Mouse (Mus musculus) intestine, postnatal 0 days (tissue): Measurements from ENCODE around the gene Magi2. TPM values are rescaled to one million over a fixed set of nuclear protein-coding genes. Genes with fewer than 3 reads are reported as not detected.

Experiments
- ATAC-seq: fragments of 200-750 bp; cut with Nextera tagmentation; 2 replicates; pipeline ENCODE4 v1.8.0; 2017; ENCODE audit warnings: mild to moderate bottlenecking, moderate TSS enrichment, moderate library complexity
- H3K27ac ChIP-seq: fragments of 300-500 bp; sonication (generic); 2 replicates; pipeline ENCODE4 v1.5.1; 2014; ENCODE audit warnings: mild to moderate bottlenecking, low read depth, low read length, moderate library complexity
- H3K27me3 ChIP-seq: fragments of 300-500 bp; sonication (generic); replicated peaks from 2 replicates; pipeline ENCODE4 v1.6.1; 2014; ENCODE audit warnings: low read length, mixed read lengths; ENCODE audit not compliant: control insufficient read depth, insufficient read depth
- H3K36me3 ChIP-seq: fragments of 300-500 bp; sonication (generic); 2 replicates; pipeline ENCODE4 v1.6.1; 2014; ENCODE audit warnings: mild to moderate bottlenecking, moderate library complexity; ENCODE audit not compliant: control insufficient read depth, insufficient read depth
- H3K4me1 ChIP-seq: fragments of 300-500 bp; sonication (generic); replicated peaks from 2 replicates; pipeline ENCODE4 v1.6.1; 2014; ENCODE audit warnings: antibody characterized with exemption, low read length, mixed read lengths; ENCODE audit not compliant: control insufficient read depth, insufficient read depth
- H3K4me2 ChIP-seq: fragments of 300-500 bp; sonication (generic); replicated peaks from 2 replicates; pipeline ENCODE4 v1.6.1; 2014; ENCODE audit warnings: low read depth, mild to moderate bottlenecking, moderate library complexity
- H3K4me3 ChIP-seq: fragments of 300-500 bp; sonication (generic); 2 replicates; pipeline ENCODE4 v1.5.1; 2014; ENCODE audit warnings: low read depth, low read length
- H3K9ac ChIP-seq: fragments of 300-500 bp; sonication (generic); 2 replicates; pipeline ENCODE4 v1.6.1; 2014; ENCODE audit warnings: mild to moderate bottlenecking, low read depth, low read length
- H3K9me3 ChIP-seq: fragments of 300-500 bp; sonication (generic); 2 replicates; pipeline ENCODE4 v1.6.1; 2016; ENCODE audit warnings: mixed run types; ENCODE audit not compliant: control insufficient read depth
- CTCF ChIP-seq: sonication (generic); IDR thresholded peaks from 2 replicates; pipeline ENCODE4 v1.5.1; 2016; ENCODE audit warnings: low read depth, mild to moderate bottlenecking, control low read depth, antibody characterized with exemption, moderate library complexity
- WGBS: fragments of 180-500 bp; shearing (Covaris S2); extraction: QIAGEN DNeasy Blood & Tissue Kit; methylation state at CpG from one replicate; pipeline ENCODE4 v1.1.7; 2014; 5-methylcytosine and 5-hydroxymethylcytosine counted together
- polyA plus RNA-seq: library from polyadenylated mRNA; unstranded; fragments of >200 nt; fragmentation: Nextera tagmentation; extraction: Ambion mirVana; gene quantifications from 2 replicates; pipeline ENCODE4 v1.2.1, GENCODE M21; 2015

The Magi2 gene
- polyA plus RNA-seq, 1 experiment from 2014 or later, result 1.0 TPM

DNA sequence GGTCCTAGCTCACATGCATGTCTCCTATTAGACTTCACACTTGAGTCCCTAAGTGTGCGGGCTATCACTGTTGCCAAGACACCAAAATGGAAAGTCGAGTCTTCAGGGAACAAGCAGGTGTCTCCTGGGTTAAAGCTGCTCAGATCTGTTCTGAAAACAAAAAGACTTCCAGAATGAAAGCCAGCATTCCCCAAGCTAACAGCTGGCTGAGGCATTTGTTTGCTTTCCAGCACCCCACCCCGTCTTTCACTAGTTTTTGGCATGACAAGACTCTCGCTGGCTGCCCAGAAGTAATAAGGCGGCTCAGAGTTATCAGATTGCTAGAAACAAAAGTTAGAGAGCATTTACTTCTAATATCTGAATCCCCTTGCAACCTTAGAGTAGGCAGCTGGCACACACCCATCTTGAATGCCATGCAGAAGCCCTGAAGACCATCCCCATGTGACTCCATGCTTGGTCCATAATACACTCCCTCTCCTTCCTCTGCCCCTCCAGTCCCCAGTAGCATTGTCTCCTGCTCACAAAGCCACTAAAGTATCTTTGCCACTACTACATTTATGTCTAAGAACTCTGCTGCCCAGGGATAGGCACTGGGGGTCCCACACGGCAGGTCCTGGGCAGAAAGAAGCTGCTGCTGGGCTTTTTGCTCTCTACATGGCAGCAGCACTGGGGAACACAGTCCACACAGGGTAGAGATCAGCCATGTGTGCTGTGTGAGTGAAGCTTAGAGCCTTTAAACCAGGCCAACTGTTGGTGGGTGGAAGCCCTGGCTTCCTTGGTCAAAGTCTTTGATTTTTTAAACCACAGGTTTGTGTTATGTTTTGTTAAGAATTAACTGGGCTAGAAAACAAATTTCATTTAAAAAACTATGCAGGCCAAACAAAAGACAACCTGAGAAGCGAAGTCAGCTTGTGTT lies 1394.0 kb downstream of the Magi2 start:
- H3K9me3 ChIP-seq, result no peaks in the 10 kb centered on the region
- H3K4me3 ChIP-seq, result no peak overlapping the region
- H3K36me3 ChIP-seq, result no peaks in the 10 kb centered on the region
- no peak for TF ChIP-seq CTCF
- H3K27ac ChIP-seq, result no peak overlapping the region
- 52% methylated on average over 7 of the region's 7 CpGs for WGBS
- ATAC-seq, result no peak
- no peaks in the 10 kb centered on the region for H3K4me1 ChIP-seq
- H3K9ac ChIP-seq, result no peak overlapping the region
- no peaks in the 10 kb centered on the region for H3K27me3 ChIP-seq
- H3K4me2 ChIP-seq, result no peak overlapping the region

DNA sequence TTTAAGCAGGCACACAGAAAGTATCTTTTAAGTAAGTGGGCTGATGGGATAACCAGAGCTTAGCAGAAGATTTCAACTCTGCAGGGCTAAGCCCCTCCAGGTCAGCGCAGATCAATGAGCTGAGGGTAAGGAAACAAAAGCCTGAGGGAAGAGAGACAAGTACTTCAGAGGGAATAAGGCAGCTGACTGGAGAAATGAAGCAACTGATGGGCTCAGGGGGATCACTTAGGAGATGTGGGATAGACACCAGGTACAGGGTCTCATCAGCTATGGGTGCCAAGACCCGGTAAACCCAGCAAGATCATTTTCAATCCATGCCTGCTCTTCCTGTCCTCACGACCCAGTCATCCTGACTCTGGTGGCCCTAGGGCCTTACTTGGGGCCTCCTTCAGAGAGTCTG lies 1395.6 kb downstream of the Magi2 start:
- 70% methylated on average over 3 of the region's 3 CpGs for WGBS

DNA sequence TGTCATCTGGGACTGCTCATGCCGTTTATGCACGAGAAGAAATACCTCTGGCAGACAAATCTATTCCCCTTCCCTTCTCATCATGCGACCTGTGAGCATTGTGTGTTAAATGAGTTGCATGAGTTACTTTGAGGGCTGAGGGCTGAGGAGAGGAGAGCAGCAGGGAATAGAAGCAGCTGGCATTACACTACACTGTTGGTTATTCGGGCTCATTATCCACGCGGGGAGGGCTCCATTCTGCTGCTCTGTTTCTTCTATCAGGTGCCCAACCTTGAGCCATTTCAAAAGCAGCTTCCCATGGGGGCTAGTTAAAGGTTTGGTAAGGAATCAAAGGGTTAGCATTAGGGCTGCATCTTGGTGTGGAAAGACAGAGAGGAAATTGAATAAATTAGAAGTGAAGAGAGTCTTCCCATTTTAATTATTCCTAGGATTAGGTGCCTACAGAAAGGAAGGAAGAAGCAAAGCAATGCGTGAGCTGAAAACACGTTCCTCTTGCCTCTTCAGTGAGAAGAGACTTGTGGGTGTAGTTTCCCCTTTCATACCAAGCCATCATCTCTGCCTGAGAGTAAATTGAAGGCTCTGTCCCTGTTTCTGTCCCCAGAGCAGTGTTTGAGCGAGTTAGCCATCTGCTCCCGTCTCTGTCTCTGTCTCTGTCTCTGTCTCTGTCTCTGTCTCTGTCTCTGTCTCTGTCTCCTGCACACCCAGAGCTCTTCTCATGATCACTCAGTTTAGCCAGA lies 1396.2 kb downstream of the Magi2 start:
- H3K36me3 ChIP-seq, result no peaks in the 10 kb centered on the region
- no peak overlapping the region for H3K4me3 ChIP-seq
- H3K9me3 ChIP-seq, result no peaks in the 10 kb centered on the region
- 66% methylated on average over 10 of the region's 10 CpGs for WGBS
- ATAC-seq, result no peak
- H3K9ac ChIP-seq, result no peak overlapping the region
- no peak for TF ChIP-seq CTCF
- H3K4me2 ChIP-seq, result no peak overlapping the region
- no peaks in the 10 kb centered on the region for H3K27me3 ChIP-seq
- no peak overlapping the region for H3K27ac ChIP-seq
- no peaks in the 10 kb centered on the region for H3K4me1 ChIP-seq

More for the DNA sequence above, 1395.6 kb downstream of the Magi2 start:
- Histone ChIP-seq H3K9me3 (no peaks in the 10 kb centered on the region), H3K4me3 (no peak overlapping the region), H3K4me1 (no peaks in the 10 kb centered on the region), H3K9ac (no peak overlapping the region), H3K27me3 (no peaks in the 10 kb centered on the region), H3K36me3 (no peaks in the 10 kb centered on the region), H3K27ac (no peak overlapping the region), H3K4me2 (no peak overlapping the region)
- no peak for TF ChIP-seq CTCF
- no peak for ATAC-seq

DNA sequence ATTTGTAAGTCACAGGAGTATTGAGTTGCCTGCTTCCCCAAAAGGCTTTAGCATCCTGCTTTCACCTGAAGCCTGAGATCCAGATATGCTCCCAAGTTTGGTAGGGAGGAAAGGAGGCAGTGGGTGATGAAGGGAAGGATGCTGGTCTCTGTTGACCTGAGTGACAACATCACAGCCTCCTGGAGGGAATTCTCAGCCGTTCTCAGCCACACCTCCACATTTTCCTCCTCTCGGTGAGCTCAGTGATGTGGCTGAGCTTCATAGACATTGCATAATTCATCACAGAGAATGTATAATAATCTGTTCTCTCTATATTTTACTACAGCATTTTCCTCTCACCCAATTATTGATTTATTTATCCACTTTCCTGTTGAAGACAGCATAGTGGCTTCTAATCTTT lies 1398.3 kb downstream of the Magi2 start:
- 54% methylated on average over 2 of the region's 2 CpGs for WGBS
- TF ChIP-seq CTCF, result no peak
- Histone ChIP-seq H3K9ac (no peak overlapping the region), H3K9me3 (no peaks in the 10 kb centered on the region), H3K36me3 (no peaks in the 10 kb centered on the region), H3K27ac (no peak overlapping the region), H3K4me1 (no peaks in the 10 kb centered on the region), H3K4me3 (no peak overlapping the region), H3K27me3 (no peaks in the 10 kb centered on the region), H3K4me2 (no peak overlapping the region)
- ATAC-seq, result no peak

- H3K4me3 ChIP-seq, result no peak overlapping the region
- H3K4me2 ChIP-seq, result no peak overlapping the region
- ATAC-seq, result no peak
- H3K36me3 ChIP-seq, result no peaks in the 10 kb centered on the region
- no peaks in the 10 kb centered on the region for H3K4me1 ChIP-seq
- no peaks in the 10 kb centered on the region for H3K27me3 ChIP-seq
- TF ChIP-seq CTCF, result no peak
- no peak overlapping the region for H3K27ac ChIP-seq
- no peaks in the 10 kb centered on the region for H3K9me3 ChIP-seq
- no peak overlapping the region for H3K9ac ChIP-seq
- WGBS, result 68% methylated on average over 4 of the region's 4 CpGs
These were observed 1402.2 kb downstream of the Magi2 start for GRCm38 (mm10) chr5:20628954-20629601.
